Mouse (Mus musculus) stomach, embryonic 14.5 days (tissue): Measurements from ENCODE around the gene Frmd3. TPM values are rescaled to one million over a fixed set of nuclear protein-coding genes. Genes with fewer than 3 reads are reported as not detected.

ENCODE experiments used
- ATAC-seq: fragments of 200-750 bp; cut with Nextera tagmentation; 2 replicates; pipeline ENCODE4 v1.8.0; 2017; ENCODE audit warnings: low read depth, moderate TSS enrichment; ENCODE audit not compliant: insufficient number of reproducible peaks, insufficient read depth, low FRiP score
- H3K27ac ChIP-seq: fragments of 300-500 bp; sonication (generic); 2 replicates; pipeline ENCODE4 v1.5.1; 2014; ENCODE audit warnings: mild to moderate bottlenecking, low read length, moderate library complexity, mixed read lengths
- H3K27me3 ChIP-seq: fragments of 300-500 bp; sonication (generic); 2 replicates; pipeline ENCODE4 v1.6.1; 2014; ENCODE audit warnings: low read length, control low read depth, mixed read lengths; ENCODE audit not compliant: control insufficient read depth, insufficient read depth
- H3K36me3 ChIP-seq: fragments of 300-500 bp; sonication (generic); 2 replicates; pipeline ENCODE4 v1.6.1; 2014; ENCODE audit warnings: mild to moderate bottlenecking, control low read depth, low read length, moderate library complexity, mixed read lengths; ENCODE audit not compliant: control insufficient read depth, insufficient read depth
- H3K4me1 ChIP-seq: fragments of 300-500 bp; sonication (generic); 2 replicates; pipeline ENCODE4 v1.6.1; 2014; ENCODE audit warnings: low read length, control low read depth, mixed read lengths; ENCODE audit not compliant: control insufficient read depth, insufficient read depth
- H3K4me2 ChIP-seq: fragments of 300-500 bp; sonication (generic); replicated peaks from 2 replicates; pipeline ENCODE4 v1.6.1; 2014; ENCODE audit warnings: low read depth, low read length, control low read depth
- H3K4me3 ChIP-seq: fragments of 300-500 bp; sonication (generic); 2 replicates; pipeline ENCODE4 v1.5.1; 2014; ENCODE audit warnings: low read depth, low read length, control low read depth
- H3K9ac ChIP-seq: fragments of 300-500 bp; sonication (generic); replicated peaks from 2 replicates; pipeline ENCODE4 v1.6.1; 2014; ENCODE audit warnings: low read depth, mild to moderate bottlenecking, control low read depth, low read length, moderate library complexity, mixed read lengths
- H3K9me3 ChIP-seq: fragments of 300-500 bp; sonication (generic); 2 replicates; pipeline ENCODE4 v1.6.1; 2016; ENCODE audit warnings: low read depth, low read length, control low read depth; ENCODE audit not compliant: control insufficient read depth
- WGBS: fragments of 180-500 bp; shearing (Covaris S2); extraction: QIAGEN DNeasy Blood & Tissue Kit; methylation state at CpG from one replicate; pipeline ENCODE4 v1.1.7; 2014; 5-methylcytosine and 5-hydroxymethylcytosine counted together
- polyA plus RNA-seq: library from polyadenylated mRNA; unstranded; fragments of >200 nt; fragmentation: Nextera tagmentation; extraction: Ambion mirVana; gene quantifications from 2 replicates; pipeline ENCODE4 v1.2.1, GENCODE M21; 2014

The Frmd3 gene
- polyA plus RNA-seq, 1 experiment from 2014 or later = 1.4 TPM

DNA sequence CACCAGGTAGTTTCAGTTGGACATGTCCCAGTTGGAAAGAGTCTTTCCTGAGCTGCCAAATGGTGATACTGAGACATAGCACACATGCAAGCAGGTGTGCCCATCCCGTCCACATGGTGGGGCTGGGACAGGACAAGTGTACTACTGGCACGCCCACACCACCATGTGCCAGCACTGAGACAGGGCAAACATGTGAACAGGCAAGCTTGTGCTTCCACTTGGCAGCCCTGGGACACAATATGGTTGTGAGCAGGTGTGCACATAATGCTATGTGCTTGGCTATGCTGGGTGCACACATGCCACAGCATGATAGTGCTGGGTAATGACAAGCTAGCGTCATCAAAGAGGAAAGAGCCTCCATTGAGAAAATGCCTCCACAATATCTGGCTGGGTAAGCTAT, 220.3 kb downstream of the Frmd3 start:
- H3K4me2 ChIP-seq = no peak overlapping the region
- no peaks in the 10 kb centered on the region for H3K4me1 ChIP-seq
- H3K27ac ChIP-seq = no peak overlapping the region
- no peak for ATAC-seq
- no peak overlapping the region for H3K9ac ChIP-seq
- H3K27me3 ChIP-seq = no peaks in the 10 kb centered on the region
- 87% methylated on average over 3 of the region's 3 CpGs for WGBS
- H3K36me3 ChIP-seq = no peaks in the 10 kb centered on the region
- no peaks in the 10 kb centered on the region for H3K9me3 ChIP-seq
- H3K4me3 ChIP-seq = no peak overlapping the region

DNA sequence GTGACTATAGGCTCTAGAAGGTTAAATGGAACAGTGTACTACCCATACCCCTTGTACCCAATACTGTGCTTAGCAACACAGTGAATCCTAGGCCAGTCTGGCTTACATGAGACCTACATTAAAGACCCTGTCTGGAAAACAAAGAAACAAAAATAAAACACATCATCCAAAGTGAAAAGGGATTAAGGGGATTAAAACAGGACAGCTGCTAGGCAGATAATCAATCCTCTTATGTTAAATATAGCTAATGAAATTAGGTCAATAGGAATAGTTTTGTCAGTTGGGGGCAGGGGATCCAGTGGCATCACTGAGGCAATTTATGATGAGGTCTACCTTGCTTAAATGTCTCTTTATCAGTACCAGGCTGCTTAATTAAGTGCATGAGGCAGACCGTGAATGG, 228.9 kb downstream of the Frmd3 start, which contains the start of gene Kdm4c:
Kdm4c (plus strand) TSS at position 322 of the 400 bp plus-strand sequence.
- H3K9me3 ChIP-seq = no peaks in the 10 kb centered on the region
- H3K4me3 ChIP-seq = no peak within 1 kb of the TSS
- H3K27ac ChIP-seq = no peak within 1 kb of the TSS
- no peaks in the 10 kb centered on the region for H3K27me3 ChIP-seq
- H3K4me2 ChIP-seq = no peak within 1 kb of the TSS
- no peak within 1 kb of the TSS for H3K9ac ChIP-seq
- WGBS = 82% methylated on average over 1 of the region's 1 CpGs
- H3K36me3 ChIP-seq = no peaks in the 10 kb centered on the region
- H3K4me1 ChIP-seq = no peaks in the 10 kb centered on the region
- no peak for ATAC-seq

Other genes starting within 250 kb of the Frmd3 start
- gene Rasef, start 222.4 kb upstream of the Frmd3 start, polyA plus RNA-seq = 11.3 and 11.8 TPM in 2 replicates
- not detected in 2 replicates for gene Gm11758, start 137.2 kb upstream of the Frmd3 start, polyA plus RNA-seq
- gene Gm11757, start 122.3 kb upstream of the Frmd3 start, polyA plus RNA-seq = not detected in 2 replicates
- not detected in 2 replicates for gene Gm13871, start 107.5 kb upstream of the Frmd3 start, polyA plus RNA-seq
- not detected in 2 replicates for gene Gm11756, start 92.7 kb upstream of the Frmd3 start, polyA plus RNA-seq
- gene 2310002L09Rik, start 62.6 kb upstream of the Frmd3 start, polyA plus RNA-seq = not detected in 2 replicates
- gene Kdm4c, start 229.1 kb downstream of the Frmd3 start, polyA plus RNA-seq = 16.2 and 21.6 TPM in 2 replicates